Mouse (Mus musculus) spleen, adult 12 weeks (tissue): ENCODE data around the gene Gm20388.

Source experiments
- DNase-seq: peaks from one replicate; pipeline ENCODE4 v3.0.0; 2022; ENCODE audit warnings: low spot score

The Gm20388 gene

GRCm38 (mm10) chr8:121107668-121108656, 1197.3 kb downstream of the Gm20388 start, which contains the start of gene Mthfsd:
Gene Mthfsd (minus strand): TSS chr8:121108392.
- peak; percentile 92 for DNase-seq

- no peak for DNase-seq
These were observed 1198.0 kb downstream of the Gm20388 start for GRCm38 (mm10) chr8:121108657-121109056.

- DNase-seq = no peak
These were observed 1200.7 kb downstream of the Gm20388 start for GRCm38 (mm10) chr8:121111145-121111907.

GRCm38 (mm10) chr8:121113261-121113660, 1202.6 kb downstream of the Gm20388 start:
- DNase-seq = peak; percentile 83

GRCm38 (mm10) chr8:121115136-121115535, 1204.5 kb downstream of the Gm20388 start:
- DNase-seq = no peak

- no peak for DNase-seq
These were observed 1205.3 kb downstream of the Gm20388 start, which contains the start of gene Foxc2 for GRCm38 (mm10) chr8:121115948-121116347. Gene Foxc2 (plus strand): TSS chr8:121116171.

- DNase-seq = no peak
These were observed 1206.0 kb downstream of the Gm20388 start for GRCm38 (mm10) chr8:121116591-121117185.

GRCm38 (mm10) chr8:121117186-121117651, 1206.6 kb downstream of the Gm20388 start:
- DNase-seq = no peak

GRCm38 (mm10) chr8:121117906-121118305, 1207.3 kb downstream of the Gm20388 start:
- no peak for DNase-seq

GRCm38 (mm10) chr8:121118634-121119420, 1208.2 kb downstream of the Gm20388 start:
- no peak for DNase-seq

GRCm38 (mm10) chr8:121119635-121120455, 1209.2 kb downstream of the Gm20388 start:
- no peak for DNase-seq

GRCm38 (mm10) chr8:121120456-121121419, 1210.1 kb downstream of the Gm20388 start:
- no peak for DNase-seq

- DNase-seq = no peak
These were observed 1211.1 kb downstream of the Gm20388 start for GRCm38 (mm10) chr8:121121704-121122103.

GRCm38 (mm10) chr8:121122368-121122767, 1211.7 kb downstream of the Gm20388 start:
- DNase-seq = no peak

GRCm38 (mm10) chr8:121123113-121123512, 1212.5 kb downstream of the Gm20388 start:
- DNase-seq = no peak

- DNase-seq = no peak
These were observed 1214.1 kb downstream of the Gm20388 start for GRCm38 (mm10) chr8:121124547-121125239.

GRCm38 (mm10) chr8:121125311-121125876, 1214.8 kb downstream of the Gm20388 start:
- no peak for DNase-seq

GRCm38 (mm10) chr8:121126191-121126590, 1215.5 kb downstream of the Gm20388 start:
- no peak for DNase-seq
